Mouse (Mus musculus) cerebellum, postnatal 25 days (tissue): ENCODE data around the gene Maml1.
"Not testable (repeated sequence)": the region's sequence is repeated elsewhere in the genome, so short reads cannot be mapped to it uniquely, and the experiment has no call there.

ENCODE experiments used
- DNase-seq, 2 experiments: peaks; one replicate each; pipeline ENCODE4 v3.0.0; 2021; ENCODE audit warnings: mixed read lengths in 2 of 2

Gene Maml1

DNA sequence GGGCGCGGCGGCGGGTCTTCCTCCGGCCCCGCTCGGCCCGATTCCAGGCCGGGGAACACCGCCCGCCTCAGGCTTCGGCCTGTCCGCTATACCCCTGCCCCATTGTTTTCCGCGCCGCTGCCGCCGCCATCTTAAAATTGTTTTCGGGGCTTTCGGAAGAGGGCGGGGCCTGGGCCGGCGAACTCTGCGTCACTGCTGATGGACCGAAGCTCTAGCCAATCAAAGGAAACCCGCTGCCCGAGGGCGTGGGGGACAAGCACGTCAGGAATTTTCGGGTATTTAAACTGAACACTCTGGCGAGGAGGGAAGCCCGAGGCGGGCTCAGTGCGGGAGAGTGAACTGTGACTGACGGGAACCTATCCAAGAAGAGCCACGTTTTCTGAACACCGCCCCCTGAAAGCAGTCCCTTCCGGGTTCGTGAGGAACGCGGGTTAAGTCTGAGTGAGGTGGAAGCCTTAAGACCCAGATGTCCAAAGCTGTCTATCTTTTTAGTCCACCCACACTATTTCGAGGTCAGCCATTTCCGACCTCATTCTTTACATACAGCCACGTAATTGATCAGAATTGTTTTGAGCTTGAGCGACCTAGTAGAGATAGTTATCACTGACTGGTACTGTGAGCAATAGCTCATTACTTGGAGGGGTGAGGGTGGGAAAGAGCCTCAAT lies at the start of gene Maml1:
TSS of gene Maml1 (minus strand) at position 122 of the 666 bp plus-strand sequence.
- peak; percentile 98 for DNase-seq

- DNase-seq = no peak
Measured at GRCm38 (mm10) chr11:50336891-50337290, 44.8 kb upstream of the Maml1 start.

- no peak for DNase-seq
Measured at GRCm38 (mm10) chr11:50336126-50336525, 44.0 kb upstream of the Maml1 start.

DNA sequence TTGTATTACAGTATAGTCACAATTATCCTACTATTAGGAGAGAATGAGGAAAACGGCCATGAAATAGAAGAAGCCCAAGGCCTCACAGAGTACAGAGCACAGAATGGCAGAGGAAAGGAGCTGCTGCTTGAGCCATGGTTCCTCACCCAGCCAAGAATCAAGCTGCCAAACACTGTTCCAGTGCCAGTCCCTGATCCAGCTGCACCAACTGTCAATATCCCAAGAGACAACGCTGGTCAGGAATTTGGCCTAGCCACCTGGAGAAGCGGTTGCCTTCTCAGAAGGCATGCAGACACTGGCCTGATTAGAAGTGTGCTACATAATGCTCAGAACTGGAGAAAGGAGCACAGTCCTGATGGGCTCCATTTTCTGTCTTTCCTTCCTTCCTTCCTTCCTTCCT lies 41.1 kb upstream of the Maml1 start:
- no peak for DNase-seq

GRCm38 (mm10) chr11:50329378-50329777 lies 37.3 kb upstream of the Maml1 start:
- DNase-seq = no peak

DNA sequence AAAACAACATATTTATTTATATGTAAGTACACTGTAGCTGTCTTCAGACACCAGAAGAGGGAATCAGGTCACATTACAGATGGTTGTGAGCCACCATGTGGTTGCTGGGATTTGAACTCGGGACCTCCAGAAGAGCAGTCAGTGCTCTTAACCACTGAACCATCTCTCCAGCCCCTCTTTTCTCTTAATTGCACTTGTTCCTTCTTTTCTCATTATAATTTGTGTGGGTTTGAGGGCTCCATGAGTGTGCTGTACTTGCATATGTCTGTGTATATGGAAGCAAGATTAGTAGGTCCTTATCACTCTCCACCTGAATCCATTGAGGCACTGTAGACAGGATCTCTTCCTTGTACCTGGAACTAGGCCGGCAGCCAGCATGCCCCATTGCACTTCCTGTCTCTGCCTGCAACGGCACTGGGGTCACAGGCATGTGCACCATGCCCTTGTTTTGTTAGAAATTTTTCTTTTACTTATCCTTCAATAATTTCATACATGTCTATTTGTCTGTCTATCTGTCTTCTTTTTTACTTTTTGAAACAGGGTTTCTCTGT lies 36.0 kb upstream of the Maml1 start:
- no peak for DNase-seq

DNA sequence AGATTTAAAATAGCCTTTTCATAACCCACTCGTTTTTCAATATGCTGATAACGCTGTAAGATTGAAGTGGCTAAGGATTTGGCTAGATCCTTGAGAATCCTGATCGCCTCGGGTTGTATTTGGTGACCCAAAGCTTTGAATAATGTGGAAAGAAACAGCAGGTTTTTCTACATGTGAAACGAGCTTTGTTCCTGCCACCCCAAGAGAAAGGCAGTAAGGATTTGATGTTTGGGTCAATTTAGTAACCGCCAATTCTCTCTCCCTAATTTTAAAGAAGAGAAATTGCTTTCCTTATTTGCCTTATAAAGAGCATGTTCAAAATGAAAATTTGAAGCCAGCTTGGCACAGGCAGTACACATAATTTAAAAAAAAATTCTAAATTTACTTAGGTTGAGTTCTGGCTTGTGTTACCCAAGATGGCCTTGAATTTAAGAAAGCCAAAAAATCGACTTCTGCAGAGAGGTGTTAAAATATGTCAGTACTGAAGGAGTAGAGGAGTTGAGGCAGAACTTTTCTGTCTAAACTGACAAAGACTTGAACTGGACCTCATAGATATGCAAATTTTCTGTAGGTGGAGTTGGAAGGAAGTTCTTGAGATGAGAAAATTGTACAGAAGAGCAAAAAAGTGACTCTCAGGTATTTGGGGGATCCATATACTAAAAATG lies 34.3 kb upstream of the Maml1 start:
- no peak for DNase-seq

DNA sequence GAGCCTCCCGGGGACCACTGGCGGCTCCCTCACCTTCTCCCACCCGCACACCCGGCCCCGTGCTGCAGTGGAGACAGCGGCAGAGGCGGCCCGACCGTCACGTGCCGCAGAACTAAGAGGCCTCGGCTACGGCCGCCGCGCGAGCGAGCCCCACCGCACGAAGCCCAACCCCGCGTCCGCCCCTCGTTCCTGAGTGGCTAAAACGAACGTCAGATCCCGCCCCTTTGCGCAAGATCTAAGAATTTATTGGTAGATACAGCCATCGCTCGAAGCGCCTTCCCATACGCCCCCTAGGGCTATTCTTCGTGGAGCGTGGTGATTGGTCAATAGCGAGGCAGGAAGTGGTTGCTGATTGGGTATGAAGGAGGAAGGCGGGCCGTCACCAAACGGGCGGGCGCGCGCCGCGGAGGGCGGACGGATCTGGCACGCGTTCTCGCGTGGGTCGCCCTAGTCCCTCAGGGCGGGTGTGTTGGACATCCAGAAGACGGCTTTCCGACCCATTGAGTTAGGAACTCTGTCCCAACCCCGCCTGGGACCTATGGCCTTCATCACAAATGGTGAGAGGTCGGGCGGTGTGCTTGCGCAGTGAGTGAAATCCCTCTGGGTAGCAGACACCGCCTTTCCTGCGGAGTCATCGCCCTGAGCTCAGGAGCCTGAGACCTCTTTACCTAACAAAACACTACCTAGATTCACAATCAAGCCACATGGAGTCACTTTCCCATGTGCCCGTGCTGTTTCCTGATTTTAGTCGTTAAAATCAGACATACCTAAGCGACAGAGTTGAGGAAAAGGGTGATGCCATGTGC lies 33.6 kb upstream of the Maml1 start, which contains the start of gene Canx:
TSS of gene Canx (minus strand) at position 178 of the 806 bp plus-strand sequence.
- DNase-seq = peak; percentile 97 to 98

GRCm38 (mm10) chr11:50324751-50325471 lies 32.8 kb upstream of the Maml1 start:
- no peak for DNase-seq

GRCm38 (mm10) chr11:50323843-50324242 lies 31.7 kb upstream of the Maml1 start:
- no peak for DNase-seq

- no peak for DNase-seq
Measured at GRCm38 (mm10) chr11:50322345-50322744, 30.2 kb upstream of the Maml1 start.

GRCm38 (mm10) chr11:50321239-50321638 lies 29.1 kb upstream of the Maml1 start:
- DNase-seq = no peak

- not testable (repeated sequence) for DNase-seq
Measured at GRCm38 (mm10) chr11:50319343-50319742, 27.2 kb upstream of the Maml1 start.

- no peak for DNase-seq
Measured at GRCm38 (mm10) chr11:50312803-50313202, 20.7 kb upstream of the Maml1 start.

DNA sequence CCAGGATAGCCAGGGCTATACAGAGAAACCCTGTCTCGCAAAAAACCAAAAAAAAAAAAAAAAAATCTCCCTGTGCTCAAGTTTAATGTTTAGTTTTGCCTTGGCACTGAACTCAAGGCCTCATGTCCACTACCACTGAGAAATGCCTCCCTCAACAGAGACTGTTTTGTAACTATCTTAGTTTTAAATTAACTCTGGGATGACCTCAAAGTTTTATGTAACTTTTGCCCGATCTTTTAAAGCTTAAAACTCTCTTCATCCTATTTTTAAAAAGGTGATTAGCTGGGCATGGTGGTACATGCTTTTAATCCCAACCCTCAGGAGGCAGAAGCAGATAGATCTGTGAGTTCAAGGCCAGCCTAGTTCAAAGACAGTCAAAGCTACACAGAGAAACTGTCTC lies 11.3 kb upstream of the Maml1 start:
- DNase-seq = no peak

- DNase-seq = no peak
Measured at GRCm38 (mm10) chr11:50291321-50292165, 568 bp downstream of the Maml1 start.

- peak in 1 of 2 experiments; percentile 31 for DNase-seq
Measured at GRCm38 (mm10) chr11:50290486-50291225, 1.5 kb downstream of the Maml1 start.

DNA sequence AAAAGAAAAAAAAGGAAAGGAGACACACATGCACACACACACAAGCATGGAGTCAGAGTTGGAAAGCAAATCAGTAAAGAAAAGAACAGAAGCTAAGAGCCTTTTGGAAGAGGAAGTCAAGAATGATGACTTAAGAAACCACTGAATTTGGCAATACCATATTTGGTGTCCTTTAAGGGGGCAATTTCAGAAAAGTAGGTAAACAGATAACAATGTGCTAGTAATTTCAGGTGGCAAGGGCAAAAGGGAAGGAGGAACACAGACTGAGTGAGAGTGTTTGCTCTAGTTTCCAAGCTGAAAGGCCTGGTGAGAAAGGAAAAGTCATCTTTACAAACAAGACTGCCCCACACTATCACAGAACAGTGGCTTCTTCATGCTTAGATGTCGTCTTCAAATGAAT lies 5.7 kb downstream of the Maml1 start:
- no peak for DNase-seq

DNA sequence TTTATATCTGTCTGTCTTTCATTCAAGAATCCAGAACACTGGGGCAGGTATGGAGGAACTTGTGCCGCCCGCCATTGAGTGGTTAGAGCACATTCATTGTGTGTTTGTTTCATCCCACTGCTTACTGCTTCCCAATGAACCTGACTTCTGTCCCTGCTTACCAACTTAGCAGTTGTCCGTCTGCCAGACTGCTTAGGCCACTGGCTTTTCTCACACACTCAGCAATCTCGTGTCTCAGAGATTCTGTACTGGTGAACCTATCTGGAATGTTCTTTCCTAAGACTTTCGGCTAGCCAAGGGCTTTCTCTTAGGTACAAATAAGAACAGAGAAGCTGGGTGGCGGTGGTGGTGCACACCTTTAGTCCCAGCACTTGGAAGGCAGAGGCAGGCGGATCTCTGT lies 6.4 kb downstream of the Maml1 start:
- DNase-seq = no peak

GRCm38 (mm10) chr11:50285263-50285662 lies 6.8 kb downstream of the Maml1 start:
- DNase-seq = no peak

GRCm38 (mm10) chr11:50280053-50280452 lies 12.1 kb downstream of the Maml1 start:
- no peak for DNase-seq
